Mouse (Mus musculus): ENCODE data around the gene Igsf6. TPM values are rescaled to one million over a fixed set of nuclear protein-coding genes. Genes with fewer than 3 reads are reported as not detected.

Igsf6 gene
- total and polyA plus RNA-seq, 3 experiments, result 0.76 to 1.5 (median 0.98) TPM

DNA sequence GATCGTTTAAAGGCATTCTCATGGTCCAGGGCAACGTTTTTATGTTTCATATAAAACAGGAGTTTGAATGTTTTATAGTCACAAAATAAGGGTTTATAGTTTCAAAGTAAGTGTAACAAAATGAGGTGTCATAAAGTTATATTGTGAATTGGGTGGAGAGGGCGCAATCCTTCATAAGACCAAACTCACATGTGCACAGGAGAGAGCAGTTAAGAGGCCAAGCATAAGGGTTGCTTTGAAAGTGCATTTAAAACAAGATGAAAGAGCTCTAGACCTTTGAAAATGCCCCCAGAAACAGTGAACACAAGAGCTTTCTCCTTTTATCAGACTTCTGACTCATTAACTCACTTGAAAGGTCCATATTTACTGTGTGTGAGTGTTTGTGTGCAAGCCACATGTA lies 48.1 kb downstream of the Igsf6 start:
- TF ChIP-seq POLR2A (IDR thresholded peaks at IDR 0.05; ENCODE audit: insufficient read depth, low read depth, low read length) (no peak), EP300 (IDR thresholded peaks at IDR 0.05; ENCODE audit: insufficient read depth, low read depth, low read length) (no peak), CTCF (IDR thresholded peaks at IDR 0.05) (no peak)
- no peaks in the 10 kb centered on the region for H3K36me3 ChIP-seq (ENCODE audit: control insufficient read depth, insufficient read depth, low read length)
- no peak overlapping the region for H3K4me3 ChIP-seq
- H3K27ac ChIP-seq, result no peak overlapping the region
- WGBS, result 62% methylated on average over 3 of the region's 3 CpGs
- no peaks in the 10 kb centered on the region for H3K79me2 ChIP-seq (replicated peaks; ENCODE audit: control insufficient read depth, insufficient read depth, low read length)
- no peak overlapping the region for H3K9ac ChIP-seq (ENCODE audit: low read depth, low read length)
- H3K4me1 ChIP-seq (ENCODE audit: control insufficient read depth, insufficient read depth, low read length), result no peaks in the 10 kb centered on the region
- DNase-seq, result no peak
- H3K27me3 ChIP-seq (ENCODE audit: control insufficient read depth, insufficient read depth, low read length), result no peaks in the 10 kb centered on the region; the same call in 1 of the 2 replicates
- intact Hi-C loops (cut with DNase I), result no loop called here

GRCm38 (mm10) chr7:121025221-121026008 lies 49.0 kb downstream of the Igsf6 start:
- H3K36me3 ChIP-seq (ENCODE audit: control insufficient read depth, insufficient read depth, low read length), result no peaks in the 10 kb centered on the region
- intact Hi-C loops (cut with DNase I), result no loop called here
- no peak overlapping the region for H3K9ac ChIP-seq (ENCODE audit: low read depth, low read length)
- H3K79me2 ChIP-seq (replicated peaks; ENCODE audit: control insufficient read depth, insufficient read depth, low read length), result no peaks in the 10 kb centered on the region
- no peak overlapping the region for H3K4me3 ChIP-seq
- no peaks in the 10 kb centered on the region for H3K4me1 ChIP-seq (ENCODE audit: control insufficient read depth, insufficient read depth, low read length)
- H3K27ac ChIP-seq, result no peak overlapping the region
- no peak for DNase-seq
- TF ChIP-seq EP300 (IDR thresholded peaks at IDR 0.05; ENCODE audit: insufficient read depth, low read depth, low read length), result no peak
- TF ChIP-seq POLR2A (IDR thresholded peaks at IDR 0.05; ENCODE audit: insufficient read depth, low read depth, low read length), result no peak
- TF ChIP-seq CTCF (IDR thresholded peaks at IDR 0.05), result no peak
- no peaks in the 10 kb centered on the region; the same call in 1 of the 2 replicates for H3K27me3 ChIP-seq (ENCODE audit: control insufficient read depth, insufficient read depth, low read length)
- WGBS, result 46% methylated on average over 6 of the region's 6 CpGs

- peaks cover 1% of the 10 kb centered on the region; the same call in 1 of the 2 replicates for H3K4me1 ChIP-seq (ENCODE audit: control insufficient read depth, insufficient read depth, low read length)
- H3K36me3 ChIP-seq (ENCODE audit: control insufficient read depth, insufficient read depth, low read length), result no peaks in the 10 kb centered on the region
- no peak overlapping the region for H3K9ac ChIP-seq (ENCODE audit: low read depth, low read length)
- no peak for DNase-seq
- no peaks in the 10 kb centered on the region for H3K79me2 ChIP-seq (replicated peaks; ENCODE audit: control insufficient read depth, insufficient read depth, low read length)
- no peak overlapping the region for H3K27ac ChIP-seq
- H3K4me3 ChIP-seq, result no peak overlapping the region
- TF ChIP-seq CTCF (IDR thresholded peaks at IDR 0.05), result peak; percentile 62
- no peak for TF ChIP-seq EP300 (IDR thresholded peaks at IDR 0.05; ENCODE audit: insufficient read depth, low read depth, low read length)
- 44% methylated on average over 8 of the region's 8 CpGs for WGBS
- intact Hi-C loops (cut with DNase I), result loop anchor here (2.0 kb wide), 1 partner anchor 45 kb away; no protein-coding TSS in a partner anchor
- H3K27me3 ChIP-seq (ENCODE audit: control insufficient read depth, insufficient read depth, low read length), result no peaks in the 10 kb centered on the region
Measured at GRCm38 (mm10) chr7:121020277-121020676, 54.1 kb downstream of the Igsf6 start.

DNA sequence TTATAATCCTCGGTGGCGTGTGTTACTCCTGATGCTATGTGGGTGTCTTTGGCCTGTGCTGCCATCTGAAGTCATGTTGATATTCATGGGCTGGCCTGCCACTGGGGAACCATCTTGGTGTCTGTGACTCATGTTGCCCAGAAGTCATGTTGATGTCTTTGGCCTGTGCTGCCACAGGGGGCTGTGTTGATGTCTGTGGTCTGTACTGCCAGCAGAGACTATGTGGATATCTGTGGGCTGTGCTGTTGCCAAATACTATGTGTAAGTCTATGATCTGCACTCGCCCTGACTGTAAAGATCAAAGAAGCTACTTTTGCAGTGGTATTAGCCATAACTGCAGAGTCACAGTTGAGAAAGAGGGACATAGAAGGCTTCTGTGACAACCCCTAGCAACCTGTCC lies 55.6 kb downstream of the Igsf6 start:
- H3K4me3 ChIP-seq, result no peak overlapping the region
- H3K9ac ChIP-seq (ENCODE audit: low read depth, low read length), result no peak overlapping the region
- no peak overlapping the region for H3K27ac ChIP-seq
- TF ChIP-seq CTCF (IDR thresholded peaks at IDR 0.05) (no peak), POLR2A (IDR thresholded peaks at IDR 0.05; ENCODE audit: insufficient read depth, low read depth, low read length) (no peak), EP300 (IDR thresholded peaks at IDR 0.05; ENCODE audit: insufficient read depth, low read depth, low read length) (no peak)
- H3K4me1 ChIP-seq (ENCODE audit: control insufficient read depth, insufficient read depth, low read length), result peaks cover 1% of the 10 kb centered on the region; the same call in 1 of the 2 replicates
- no peaks in the 10 kb centered on the region for H3K36me3 ChIP-seq (ENCODE audit: control insufficient read depth, insufficient read depth, low read length)
- no peaks in the 10 kb centered on the region for H3K27me3 ChIP-seq (ENCODE audit: control insufficient read depth, insufficient read depth, low read length)
- DNase-seq, result no peak
- H3K79me2 ChIP-seq (replicated peaks; ENCODE audit: control insufficient read depth, insufficient read depth, low read length), result no peaks in the 10 kb centered on the region
- WGBS, result 77% methylated on average over 3 of the region's 3 CpGs
- intact Hi-C loops (cut with DNase I), result no loop called here

DNA sequence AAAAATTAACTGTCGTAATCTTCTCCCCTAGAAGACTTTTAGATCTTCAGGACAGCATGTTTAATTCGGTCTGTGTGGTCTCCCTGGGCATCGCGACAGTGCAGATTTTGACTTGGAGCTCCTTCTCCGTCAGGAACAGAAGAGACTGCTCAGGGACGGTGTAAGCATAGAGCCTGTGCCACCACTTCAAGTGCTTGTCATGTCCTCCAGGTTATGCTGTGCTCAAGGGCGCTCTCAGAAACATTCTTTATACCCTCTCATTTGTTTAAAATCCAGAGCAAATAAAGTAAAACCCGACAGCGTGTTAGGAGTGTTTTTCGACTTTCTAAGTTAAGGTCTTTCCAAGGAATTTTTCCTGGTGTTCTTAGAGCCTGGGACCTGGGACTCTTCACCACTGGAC lies 59.9 kb downstream of the Igsf6 start:
- Histone ChIP-seq H3K36me3 (ENCODE audit: control insufficient read depth, insufficient read depth, low read length) (no peaks in the 10 kb centered on the region), H3K79me2 (replicated peaks; ENCODE audit: control insufficient read depth, insufficient read depth, low read length) (no peaks in the 10 kb centered on the region), H3K27me3 (ENCODE audit: control insufficient read depth, insufficient read depth, low read length) (no peaks in the 10 kb centered on the region), H3K27ac (no peak overlapping the region), H3K9ac (ENCODE audit: low read depth, low read length) (no peak overlapping the region), H3K4me3 (no peak overlapping the region), H3K4me1 (ENCODE audit: control insufficient read depth, insufficient read depth, low read length) (peaks cover 1% of the 10 kb centered on the region; the same call in 1 of the 2 replicates)
- intact Hi-C loops (cut with DNase I), result no loop called here
- 85% methylated on average over 10 of the region's 10 CpGs for WGBS
- no peak for DNase-seq
- TF ChIP-seq CTCF (IDR thresholded peaks at IDR 0.05) (no peak), EP300 (IDR thresholded peaks at IDR 0.05; ENCODE audit: insufficient read depth, low read depth, low read length) (no peak), POLR2A (IDR thresholded peaks at IDR 0.05; ENCODE audit: insufficient read depth, low read depth, low read length) (no peak)

Other genes starting within 250 kb of the Igsf6 start
- 10 to 100 TPM; 23.9 to 28.9 TPM for gene Eef2k, start 231.7 kb downstream of the Igsf6 start, total RNA-seq (2021)
- 22.8 and 27.4 TPM in 2 replicates for gene Eef2k, start 231.7 kb downstream of the Igsf6 start, polyA plus RNA-seq (2012; rRNA removed)
- 1 to 10 TPM; 8.0 to 8.3 TPM for gene Polr3e, start 156.8 kb downstream of the Igsf6 start, total RNA-seq (2021)
- 6.1 and 8.5 TPM in 2 replicates for gene Polr3e, start 156.8 kb downstream of the Igsf6 start, polyA plus RNA-seq (2012; rRNA removed)
- gene Cdr2, start 92.3 kb downstream of the Igsf6 start, total RNA-seq (2021), result 10 to 100 TPM in 1 of 2 experiments, 1 to 10 TPM in 1; 8.8 to 34.9 TPM
- 11.0 TPM in 2 replicates for gene Cdr2, start 92.3 kb downstream of the Igsf6 start, polyA plus RNA-seq (2012; rRNA removed)
- not detected for gene Mfsd13b, start 92.1 kb downstream of the Igsf6 start, total RNA-seq (2021)
- gene Mfsd13b, start 92.1 kb downstream of the Igsf6 start, polyA plus RNA-seq (2012; rRNA removed), result 0.47 TPM in 1 of 2 replicates, not detected in the other
- 10 to 100 TPM; 80.7 to 85.1 TPM for gene Mettl9, start 40.1 kb downstream of the Igsf6 start, total RNA-seq (2021)
- gene Mettl9, start 40.1 kb downstream of the Igsf6 start, polyA plus RNA-seq (2012; rRNA removed), result 23.5 and 40.2 TPM in 2 replicates
- under 1 TPM in 1 of 2 experiments, not detected in 1; 0.30 TPM for gene Otoa, start 7.1 kb upstream of the Igsf6 start, total RNA-seq (2021)
- 0.10 TPM in 1 of 2 replicates, not detected in the other for gene Otoa, start 7.1 kb upstream of the Igsf6 start, polyA plus RNA-seq (2012; rRNA removed)

Data from heart, adult 2 months (tissue).